Mouse (Mus musculus): ENCODE measurements around the gene Rnf6.

GRCm38 (mm10) chr5:146230864-146231654, 9.7 kb upstream of the Rnf6 start, which contains the start of gene Cdk8:
- TF ChIP-seq CTCF (IDR thresholded peaks at IDR 0.05; ENCODE audit: insufficient read depth, low read depth, low read length), result no peak
- TF ChIP-seq POLR2A (IDR thresholded peaks at IDR 0.05; ENCODE audit: insufficient read depth, low read depth, low read length), result no peak; the same call in none of the 2 replicates
